Mouse (Mus musculus) urinary bladder, adult 2 months (tissue): ENCODE measurements around the gene Gm1979. TPM values are rescaled to one million over a fixed set of nuclear protein-coding genes. Genes with fewer than 3 reads are reported as not detected.
A peak's percentile ranks its signal among the peaks of the same experiment; 100 is the strongest.
"Not testable (repeated sequence)": the region's sequence is repeated elsewhere in the genome, so short reads cannot be mapped to it uniquely, and the experiment has no call there.

Experiments used
- DNase-seq: peaks from one replicate; pipeline ENCODE4 v3.0.0; 2022; ENCODE audit warnings: low spot score
- polyA plus RNA-seq: library from polyadenylated mRNA; depleted of rRNA; stranded (reverse); fragments of >200 nt; gene quantifications from 2 replicates; pipeline ENCODE4 v1.2.3, GENCODE M21; 2012; rRNA removed

The Gm1979 gene
- 0.21 TPM in 1 of 2 replicates, not detected in the other for polyA plus RNA-seq

DNA sequence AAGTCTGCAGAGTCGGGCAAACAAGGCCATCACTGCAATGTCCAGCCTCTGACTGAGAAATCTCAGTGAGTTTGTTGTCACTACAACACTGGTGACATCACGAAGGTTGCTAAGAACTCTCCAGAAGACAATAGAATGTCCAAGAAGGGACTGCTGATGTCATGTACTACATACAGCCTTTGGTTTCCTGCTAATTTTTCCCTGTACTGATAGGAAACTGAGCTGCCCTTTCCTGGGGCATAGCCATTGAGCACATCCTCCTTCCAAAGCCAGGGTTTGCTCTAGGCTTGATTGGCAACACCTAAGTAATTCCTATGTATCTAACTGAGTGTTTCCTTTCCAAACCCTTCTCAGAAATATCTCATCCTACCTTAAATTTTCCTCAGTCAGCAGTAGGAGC, at the start of gene Gm1979:
Gene Gm1979 (minus strand): TSS at position 101 of the 400 bp plus-strand sequence.
- DNase-seq: not testable (repeated sequence)

DNA sequence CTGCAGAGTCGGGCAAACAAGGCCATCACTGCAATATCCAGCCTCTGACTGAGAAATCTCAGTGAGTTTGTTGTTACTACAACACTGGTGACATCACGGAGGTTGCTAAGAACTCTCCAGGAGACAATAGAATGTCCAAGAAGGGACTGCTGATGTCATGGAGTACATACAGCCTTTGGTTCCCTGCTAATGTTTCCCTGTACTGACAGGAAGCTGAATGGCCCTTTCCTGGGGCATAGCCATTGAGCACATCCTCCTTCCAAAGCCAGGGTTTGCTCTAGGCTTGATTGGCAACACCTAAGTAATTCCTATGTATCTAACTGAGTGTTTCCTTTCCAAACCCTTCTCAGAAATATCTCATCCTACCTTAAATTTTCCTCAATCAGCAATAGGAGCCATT, 34.9 kb upstream of the Gm1979 start, which contains the start of gene Speer4a:
Gene Speer4a (minus strand): TSS at position 101 of the 400 bp plus-strand sequence.
- DNase-seq: not testable (repeated sequence)

DNA sequence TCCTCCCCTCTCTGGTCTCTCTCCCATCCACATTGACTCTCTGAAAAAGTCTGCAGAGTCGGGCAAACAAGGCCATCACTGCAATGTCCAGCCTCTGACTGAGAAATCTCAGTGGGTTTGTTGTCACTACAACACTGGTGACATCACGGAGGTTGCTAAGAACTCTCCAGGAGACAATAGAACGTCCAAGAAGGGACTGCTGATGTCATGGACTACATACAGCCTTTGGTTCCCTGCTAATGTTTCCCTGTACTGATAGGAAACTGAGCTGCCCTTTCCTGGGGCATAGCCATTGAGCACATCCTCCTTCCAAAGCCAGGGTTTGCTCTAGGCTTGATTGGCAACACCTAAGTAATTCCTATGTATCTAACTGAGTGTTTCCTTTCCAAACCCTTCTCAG, 18.2 kb upstream of the Gm1979 start, which contains the start of gene Gm5862:
Gene Gm5862 (minus strand): TSS at position 101 of the 400 bp plus-strand sequence.
- DNase-seq: not testable (repeated sequence)

DNA sequence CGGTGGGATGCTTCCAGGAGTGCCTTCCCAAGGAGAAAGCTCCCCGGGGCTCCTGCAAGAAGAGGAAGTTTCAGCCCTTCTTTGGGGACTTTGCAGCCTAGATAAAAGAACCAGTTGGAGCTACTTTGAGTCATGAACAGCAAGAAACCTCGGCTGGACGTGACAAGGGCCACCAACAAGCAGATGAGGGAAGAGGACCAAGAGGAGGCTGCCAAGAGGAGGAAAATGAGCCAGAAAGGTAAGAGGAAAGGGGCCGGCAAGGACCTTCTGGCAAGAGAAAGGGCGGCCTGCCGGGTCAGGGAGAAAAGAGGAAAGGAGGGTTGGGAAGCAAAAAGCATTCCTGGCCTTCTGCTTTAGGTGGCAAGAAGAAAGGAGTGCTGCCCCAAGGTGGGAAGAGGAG, 3.1 kb upstream of the Gm1979 start:
- not testable (repeated sequence) for DNase-seq

DNA sequence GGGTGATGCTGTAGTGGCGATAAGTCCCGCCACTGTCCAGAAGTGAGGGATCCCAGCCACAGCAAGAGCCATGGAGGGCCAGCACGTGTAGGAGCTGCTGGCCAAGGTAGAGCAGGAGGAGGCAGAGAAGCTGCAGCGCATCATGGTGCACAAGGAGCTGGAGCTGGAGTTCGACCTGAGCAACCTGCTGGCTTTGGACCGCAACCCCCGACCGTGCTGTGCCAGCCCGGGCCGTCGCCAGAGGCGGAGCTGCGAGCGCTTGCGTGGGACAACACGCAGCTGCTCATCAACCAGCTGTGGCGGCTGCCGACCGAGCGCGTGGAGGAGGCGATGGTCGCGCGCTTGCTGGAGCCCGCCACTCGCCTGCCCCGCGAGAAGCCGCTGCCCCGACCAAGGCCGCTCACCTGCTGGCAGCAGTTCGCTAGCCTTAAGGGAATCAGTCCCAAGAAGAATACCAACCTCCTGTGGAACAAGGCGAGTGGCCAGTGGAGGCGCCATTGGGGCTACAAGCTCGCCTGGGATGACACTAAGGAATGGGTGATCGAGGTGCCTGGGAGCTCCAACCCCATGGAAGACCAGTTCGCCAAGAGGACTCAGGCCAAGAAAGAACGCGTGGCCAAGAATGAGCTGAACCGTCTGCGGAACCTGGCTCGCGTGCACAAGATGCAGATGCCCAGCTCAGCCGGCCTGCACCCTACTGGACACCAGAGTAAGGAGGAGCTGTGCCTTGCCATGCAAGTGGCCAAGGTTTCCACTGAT, 2.5 kb upstream of the Gm1979 start:
- DNase-seq: peak; percentile 26

DNA sequence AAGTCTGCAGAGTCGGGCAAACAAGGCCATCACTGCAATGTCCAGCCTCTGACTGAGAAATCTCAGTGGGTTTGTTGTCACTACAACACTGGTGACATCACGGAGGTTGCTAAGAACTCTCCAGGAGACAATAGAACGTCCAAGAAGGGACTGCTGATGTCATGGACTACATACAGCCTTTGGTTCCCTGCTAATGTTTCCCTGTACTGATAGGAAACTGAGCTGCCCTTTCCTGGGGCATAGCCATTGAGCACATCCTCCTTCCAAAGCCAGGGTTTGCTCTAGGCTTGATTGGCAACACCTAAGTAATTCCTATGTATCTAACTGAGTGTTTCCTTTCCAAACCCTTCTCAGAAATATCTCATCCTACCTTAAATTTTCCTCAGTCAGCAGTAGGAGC, 16.0 kb downstream of the Gm1979 start, which contains the start of gene Gm21698:
Gene Gm21698 (minus strand): TSS at position 101 of the 400 bp plus-strand sequence.
- not testable (repeated sequence) for DNase-seq

DNA sequence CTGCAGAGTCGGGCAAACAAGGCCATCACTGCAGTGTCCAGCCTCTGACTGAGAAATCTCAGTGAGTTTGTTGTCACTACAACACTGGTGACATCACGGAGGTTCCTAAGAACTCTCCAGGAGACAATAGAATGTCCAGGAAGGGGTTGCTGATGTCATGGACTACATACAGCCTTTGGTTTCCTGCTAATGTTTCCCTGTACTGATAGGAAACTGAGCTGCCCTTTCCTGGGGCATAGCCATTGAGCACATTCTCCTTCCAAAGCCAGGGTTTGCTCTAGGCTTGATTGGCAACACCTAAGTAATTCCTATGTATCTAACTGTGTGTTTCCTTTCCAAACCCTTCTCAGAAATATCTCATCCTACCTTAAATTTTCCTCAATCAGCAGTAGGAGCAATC, 32.0 kb downstream of the Gm1979 start, which contains the start of gene Gm21680:
Gene Gm21680 (minus strand): TSS at position 101 of the 400 bp plus-strand sequence.
- not testable (repeated sequence) for DNase-seq

DNA sequence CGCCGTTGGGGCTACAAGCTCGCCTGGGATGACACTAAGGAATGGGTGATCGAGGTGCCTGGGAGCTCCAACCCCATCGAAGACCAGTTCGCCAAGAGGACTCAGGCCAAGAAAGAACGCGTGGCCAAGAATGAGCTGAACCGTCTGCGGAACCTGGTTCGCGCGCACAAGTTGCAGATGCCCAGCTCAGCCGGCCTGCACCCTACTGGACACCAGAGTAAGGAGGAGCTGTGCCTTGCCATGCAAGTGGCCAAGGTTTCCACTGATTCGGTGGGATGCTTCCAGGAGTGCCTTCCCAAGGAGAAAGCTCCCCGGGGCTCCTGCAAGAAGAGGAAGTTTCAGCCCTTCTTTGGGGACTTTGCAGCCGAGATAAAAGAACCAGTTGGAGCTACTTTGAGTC, 47.5 kb downstream of the Gm1979 start:
- not testable (repeated sequence) for DNase-seq

DNA sequence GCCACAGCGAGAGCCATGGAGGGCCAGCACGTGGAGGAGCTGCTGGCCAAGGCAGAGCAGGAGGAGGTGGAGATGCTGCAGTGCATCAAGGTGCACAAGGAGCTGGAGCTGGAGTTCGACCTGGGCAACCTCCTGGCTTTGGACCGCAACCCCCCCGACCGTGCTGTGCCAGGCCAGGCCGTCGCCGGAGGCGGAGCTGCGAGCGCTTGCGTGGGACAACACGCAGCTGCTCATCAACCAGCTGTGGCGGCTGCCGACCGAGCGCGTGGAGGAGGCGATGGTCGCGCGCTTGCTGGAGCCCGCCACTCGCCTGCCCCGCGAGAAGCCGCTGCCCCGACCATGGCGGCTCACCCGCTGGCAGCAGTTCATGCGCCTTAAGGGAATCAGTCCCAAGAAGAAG, 48.0 kb downstream of the Gm1979 start:
- DNase-seq: not testable (repeated sequence)

DNA sequence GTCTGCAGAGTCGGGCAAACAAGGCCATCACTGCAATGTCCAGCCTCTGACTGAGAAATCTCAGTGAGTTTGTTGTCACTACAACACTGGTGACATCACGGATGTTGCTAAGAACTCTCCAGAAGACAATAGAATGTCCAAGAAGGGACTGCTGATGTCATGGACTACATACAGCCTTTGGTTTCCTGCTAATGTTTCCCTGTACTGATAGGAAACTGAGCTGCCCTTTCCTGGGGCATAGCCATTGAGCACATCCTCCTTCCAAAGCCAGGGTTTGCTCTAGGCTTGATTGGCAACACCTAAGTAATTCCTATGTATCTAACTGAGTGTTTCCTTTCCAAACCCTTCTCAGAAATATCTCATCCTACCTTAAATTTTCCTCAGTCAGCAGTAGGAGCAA, 50.3 kb downstream of the Gm1979 start, which contains the start of gene Gm21671:
Gene Gm21671 (minus strand): TSS at position 101 of the 400 bp plus-strand sequence.
- not testable (repeated sequence) for DNase-seq

Other genes starting within 250 kb of the Gm1979 start
- gene Actr3b, start 244.8 kb downstream of the Gm1979 start, polyA plus RNA-seq: 12.1 and 13.2 TPM in 2 replicates
- gene Gm21663, start 62.4 kb downstream of the Gm1979 start, polyA plus RNA-seq: not detected in 2 replicates
- 0.07 and 0.10 TPM in 2 replicates for gene Gm21671, start 50.4 kb downstream of the Gm1979 start, polyA plus RNA-seq
- not detected in 2 replicates for gene Gm21680, start 32.1 kb downstream of the Gm1979 start, polyA plus RNA-seq
- not detected in 2 replicates for gene Gm21698, start 16.1 kb downstream of the Gm1979 start, polyA plus RNA-seq
- not detected in 2 replicates for gene Gm5862, start 18.1 kb upstream of the Gm1979 start, polyA plus RNA-seq
- 0.25 and 0.35 TPM in 2 replicates for gene Speer4a, start 34.8 kb upstream of the Gm1979 start, polyA plus RNA-seq
- 0.03 and 0.04 TPM in 2 replicates for gene Gm7347, start 53.8 kb upstream of the Gm1979 start, polyA plus RNA-seq
- gene Gm10471, start 84.5 kb upstream of the Gm1979 start, polyA plus RNA-seq: 0.01 and 0.03 TPM in 2 replicates
- gene 5031410I06Rik, start 100.6 kb upstream of the Gm1979 start, polyA plus RNA-seq: not detected in 2 replicates
- 0.03 TPM in 1 of 2 replicates, not detected in the other for gene Gm10220, start 116.6 kb upstream of the Gm1979 start, polyA plus RNA-seq